Mouse (Mus musculus) B cell, adult 2 months (primary cell): ENCODE data around the gene Tpra1.
A peak's percentile ranks its signal among the peaks of the same experiment; 100 is the strongest.

ENCODE experiments used
- DNase-seq, 2 experiments: peaks; one replicate each; pipeline ENCODE4 v3.0.0; 2022

Gene Tpra1

DNA sequence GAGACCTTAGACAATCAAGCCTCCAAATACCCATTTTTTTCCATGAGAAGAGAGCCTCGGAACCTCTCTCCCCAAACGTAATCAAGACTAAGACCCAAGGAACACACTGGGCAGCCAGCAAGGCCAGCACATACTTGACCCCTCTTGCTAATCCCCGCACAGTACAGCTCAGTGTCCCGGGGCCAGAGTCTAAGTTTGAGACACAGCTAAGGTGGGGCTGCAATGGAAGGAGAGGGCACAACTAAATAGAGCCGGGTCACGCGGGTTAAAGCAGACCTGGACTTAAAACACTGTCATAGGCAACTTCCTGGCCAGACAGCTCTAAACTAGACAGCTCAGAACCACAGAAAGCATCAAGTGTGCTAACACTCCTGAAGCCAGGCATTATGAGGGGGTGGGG lies 11.2 kb upstream of the Tpra1 start:
- DNase-seq: no peak

- DNase-seq: peak; percentile 78 to 79
Measured at GRCm38 (mm10) chr6:88893559-88893958, 8.5 kb upstream of the Tpra1 start.

GRCm38 (mm10) chr6:88895943-88896342 lies 6.1 kb upstream of the Tpra1 start:
- DNase-seq: no peak

DNA sequence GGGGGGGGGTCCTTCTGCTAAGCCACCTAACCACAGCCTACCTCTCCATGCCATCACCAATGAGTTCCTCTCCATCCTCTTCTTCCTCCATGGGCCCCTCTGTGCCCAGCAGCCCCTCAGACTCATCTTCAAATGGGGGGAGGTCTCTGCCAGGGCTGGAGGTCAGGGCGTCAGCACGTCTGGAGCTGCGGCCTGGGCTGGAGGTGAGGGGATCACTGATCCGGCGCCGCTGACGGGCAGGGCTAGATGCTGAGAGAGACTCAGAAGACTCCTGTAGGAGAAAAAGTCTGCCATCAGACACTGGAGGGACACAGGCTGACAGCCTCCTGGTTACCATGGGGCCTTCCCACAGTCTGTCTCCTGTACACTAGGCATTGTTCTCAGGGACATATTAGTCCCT lies 4.8 kb upstream of the Tpra1 start:
- DNase-seq: no peak

- DNase-seq: peak; percentile 97 to 98
Measured at GRCm38 (mm10) chr6:88898534-88899048, 3.5 kb upstream of the Tpra1 start, which contains the start of gene Mcm2. Mcm2 (minus strand) TSS chr6:88898780.

DNA sequence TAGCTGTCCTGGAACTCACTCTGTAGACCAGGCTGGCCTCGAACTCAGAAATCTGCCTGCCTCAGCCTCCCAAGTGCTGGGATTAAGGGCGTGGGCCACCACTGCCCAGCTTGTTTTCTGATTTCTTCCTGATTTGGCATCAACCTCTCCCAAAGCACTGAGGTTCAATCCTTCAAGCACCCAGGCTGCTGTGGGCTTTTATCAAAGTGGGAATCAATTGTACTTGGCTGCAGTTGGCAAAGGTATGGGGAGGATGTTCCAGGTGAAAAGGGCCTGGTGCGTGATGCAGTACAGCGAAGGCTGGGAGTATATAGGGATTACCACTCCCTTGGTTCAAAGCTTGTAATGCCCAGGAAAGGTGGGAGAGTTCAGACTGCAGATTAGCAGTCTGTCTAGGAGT lies 3.0 kb upstream of the Tpra1 start:
- no peak for DNase-seq

DNA sequence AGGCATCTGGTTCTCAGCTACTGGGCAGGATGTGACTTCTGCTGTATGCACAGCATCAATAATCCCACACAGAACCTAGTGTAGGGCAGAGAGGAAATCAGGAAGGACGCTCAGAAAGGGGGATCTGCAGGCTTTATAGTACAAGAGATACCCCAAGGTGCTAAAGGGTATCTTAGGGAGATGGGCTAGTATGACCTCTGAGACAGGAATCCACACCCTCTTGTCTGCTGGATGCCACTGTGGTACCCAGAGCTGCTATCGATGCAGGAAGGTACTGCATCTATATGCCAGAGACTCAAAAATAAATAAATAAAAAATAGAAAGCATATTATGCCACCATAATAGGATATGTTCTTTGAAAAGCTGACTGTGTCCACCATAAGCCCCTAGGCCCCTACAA lies 2.4 kb upstream of the Tpra1 start:
- no peak for DNase-seq

DNA sequence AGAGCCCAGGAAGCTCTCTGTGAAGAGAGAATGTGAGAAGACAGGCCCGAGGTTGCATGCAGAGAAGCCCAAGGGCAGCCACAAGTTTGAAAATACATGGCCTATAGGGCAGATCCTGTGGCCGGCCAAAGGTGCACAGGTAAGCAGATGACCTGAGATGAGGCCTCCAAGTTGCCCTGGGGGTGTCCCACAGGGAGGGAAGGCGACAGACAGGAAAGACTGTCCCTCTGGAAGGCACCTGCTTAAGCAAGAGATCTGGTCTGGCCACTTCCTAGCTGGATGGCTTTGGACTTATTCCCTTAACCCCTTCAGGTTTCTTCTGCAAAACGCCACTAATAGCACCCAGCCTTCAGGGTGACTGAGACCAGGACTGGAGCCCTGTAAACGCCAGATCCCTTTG lies 580 bp upstream of the Tpra1 start:
- DNase-seq: no peak

- no peak for DNase-seq
Measured at GRCm38 (mm10) chr6:88903708-88904107, 1.7 kb downstream of the Tpra1 start.

DNA sequence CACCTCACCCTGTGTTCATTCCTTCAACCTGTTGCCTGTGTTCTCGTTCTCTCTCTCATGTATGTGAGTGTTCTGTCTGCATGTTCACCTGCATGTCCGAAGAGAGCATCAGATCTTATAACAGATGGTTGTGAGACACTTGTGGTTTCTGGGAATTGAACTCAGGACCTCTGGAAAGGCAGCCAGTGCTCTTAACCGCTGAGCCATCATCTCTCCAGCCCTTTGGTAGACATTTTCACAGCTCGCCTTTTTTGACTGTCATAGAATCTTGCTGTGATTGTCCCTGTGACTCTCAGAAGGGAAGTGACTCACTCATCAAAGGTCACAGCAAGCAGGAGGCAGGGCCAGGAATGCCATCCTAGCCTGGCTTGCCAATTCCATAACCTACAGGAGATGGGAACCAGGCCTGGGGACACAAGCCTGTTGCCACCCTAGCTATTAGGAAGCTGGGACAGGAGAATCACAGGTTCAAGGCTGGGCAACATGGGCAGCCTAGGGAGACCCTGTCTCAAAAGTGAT lies 2.5 kb downstream of the Tpra1 start:
- no peak for DNase-seq

GRCm38 (mm10) chr6:88905042-88905441 lies 3.0 kb downstream of the Tpra1 start:
- DNase-seq: no peak

DNA sequence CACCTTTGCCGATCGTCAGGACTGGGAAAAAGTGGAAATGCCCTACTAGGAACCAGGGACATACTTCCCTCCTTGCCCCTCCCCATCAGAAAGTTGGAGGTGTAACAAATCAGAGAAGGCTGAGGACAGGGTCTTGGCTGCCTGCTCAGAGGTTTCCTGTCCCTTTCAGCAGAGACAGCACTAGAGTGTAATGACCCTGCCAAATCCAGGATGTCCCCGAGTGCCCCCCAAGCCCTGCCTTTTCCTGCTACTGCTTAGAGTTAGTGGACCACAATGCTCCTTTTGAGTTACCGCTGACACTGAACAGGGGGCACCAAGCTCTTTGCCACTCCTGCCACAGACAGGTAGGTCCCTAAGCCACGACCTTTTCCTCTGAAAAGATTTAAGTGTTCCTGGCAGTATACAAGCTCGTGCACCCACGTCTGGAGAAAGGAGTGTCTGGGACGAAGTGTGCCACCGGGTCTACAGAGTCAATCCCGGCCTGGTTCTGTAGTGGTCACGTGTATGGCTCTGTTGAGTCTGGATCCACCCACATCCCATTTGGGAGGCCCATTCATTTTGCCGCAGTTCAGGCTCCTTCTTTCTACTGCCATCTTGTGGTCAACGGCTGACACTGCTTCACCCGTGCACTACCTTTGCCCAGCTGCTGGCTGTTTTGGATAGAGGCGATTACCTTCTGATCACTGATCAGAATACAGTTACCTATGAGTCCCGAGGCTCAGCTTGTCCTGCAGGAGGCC lies 4.5 kb downstream of the Tpra1 start:
- DNase-seq: peak; percentile 58 to 63

GRCm38 (mm10) chr6:88909151-88909550 lies 7.1 kb downstream of the Tpra1 start:
- no peak for DNase-seq

DNA sequence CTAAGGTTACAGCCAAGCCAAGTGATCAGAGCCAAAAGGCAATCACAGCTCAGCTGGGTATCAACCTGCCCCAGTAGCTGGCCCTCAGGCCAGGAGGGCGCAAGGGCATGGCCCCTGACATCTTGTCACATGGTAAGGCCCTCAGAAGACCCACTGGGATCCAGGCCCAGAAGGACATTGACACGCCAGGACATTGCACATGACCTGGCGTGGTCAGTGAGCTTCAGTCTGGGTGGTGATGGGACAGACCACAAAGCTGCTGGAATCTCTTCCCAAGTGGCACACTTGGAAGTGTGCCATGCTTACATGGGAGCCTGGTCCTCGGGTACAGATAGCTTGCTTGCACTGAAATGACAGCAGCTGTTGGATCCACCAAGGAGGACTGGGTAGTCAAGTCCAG lies 11.0 kb downstream of the Tpra1 start:
- DNase-seq: no peak

DNA sequence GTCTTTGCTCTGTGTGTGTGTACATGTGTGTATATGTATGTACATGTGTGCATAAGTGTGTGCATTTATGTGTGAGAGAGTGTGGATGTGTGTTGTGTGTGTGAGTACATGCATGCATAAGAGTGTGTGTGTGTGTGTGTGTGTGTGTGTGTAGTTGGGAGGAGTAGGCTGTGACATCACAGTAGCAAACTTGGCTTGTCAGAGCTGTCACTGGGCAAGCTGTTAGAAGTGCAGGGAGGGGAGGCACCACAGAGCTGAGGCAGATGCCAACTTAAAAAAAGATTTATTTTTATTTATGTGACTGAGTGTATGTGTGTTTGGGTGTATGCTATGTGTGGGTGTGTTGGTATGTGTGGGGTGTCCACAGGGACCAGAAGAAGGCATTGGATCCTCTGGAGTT lies 11.4 kb downstream of the Tpra1 start:
- no peak for DNase-seq

DNA sequence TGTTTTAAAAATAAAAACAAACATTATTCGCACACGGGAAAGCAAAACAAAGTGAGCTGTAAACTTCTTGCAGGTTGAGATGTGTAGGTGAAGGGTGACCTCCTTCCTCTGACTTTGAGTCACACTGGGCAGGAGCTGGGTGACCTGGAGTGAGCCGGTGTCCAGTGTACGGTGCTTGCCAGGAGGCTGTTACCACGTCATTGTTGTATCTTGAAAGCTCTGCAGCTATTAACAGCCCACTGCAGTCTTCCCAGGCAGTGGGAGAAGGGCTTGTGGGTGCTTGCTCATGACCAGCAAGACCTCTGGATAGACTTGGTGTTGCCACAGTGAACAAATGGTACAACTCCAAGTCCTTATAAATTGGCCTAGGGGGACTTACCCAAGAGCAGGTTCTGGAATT lies 12.7 kb downstream of the Tpra1 start:
- DNase-seq: no peak

GRCm38 (mm10) chr6:88915510-88915909 lies 13.5 kb downstream of the Tpra1 start:
- DNase-seq: no peak

GRCm38 (mm10) chr6:88916153-88916552 lies 14.1 kb downstream of the Tpra1 start:
- peak; percentile 55 to 56 for DNase-seq

GRCm38 (mm10) chr6:88918802-88919201 lies 16.8 kb downstream of the Tpra1 start:
- DNase-seq: no peak

GRCm38 (mm10) chr6:88924502-88925275 lies 22.6 kb downstream of the Tpra1 start:
- DNase-seq: no peak

DNA sequence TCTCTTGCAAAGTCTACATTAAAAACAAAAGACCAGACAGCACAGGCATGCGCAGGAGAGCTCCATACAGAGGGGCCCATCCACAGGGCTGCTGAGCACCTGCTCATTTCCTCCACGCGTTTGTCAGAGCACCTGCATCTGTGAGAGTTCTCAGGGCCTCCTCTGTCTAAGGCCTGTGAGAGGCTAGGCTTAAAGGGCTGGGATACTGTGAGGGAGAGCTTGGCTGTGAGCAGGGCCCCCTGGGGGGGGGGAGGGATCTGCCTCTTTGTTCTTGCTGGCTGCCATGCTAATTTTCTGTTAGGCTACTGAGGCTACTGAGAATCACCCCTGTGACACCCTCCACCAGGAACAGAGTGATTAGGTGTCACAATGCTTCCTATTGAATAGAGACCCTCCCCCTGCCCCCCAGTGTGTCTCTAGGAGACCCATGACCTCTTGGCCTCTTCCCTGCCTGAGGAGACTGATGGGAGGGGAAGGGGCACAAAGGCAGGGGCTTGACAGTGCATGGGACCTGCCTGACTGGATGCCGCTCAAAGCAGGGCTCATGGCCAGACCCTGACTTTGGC lies 23.7 kb downstream of the Tpra1 start:
- DNase-seq: no peak

DNA sequence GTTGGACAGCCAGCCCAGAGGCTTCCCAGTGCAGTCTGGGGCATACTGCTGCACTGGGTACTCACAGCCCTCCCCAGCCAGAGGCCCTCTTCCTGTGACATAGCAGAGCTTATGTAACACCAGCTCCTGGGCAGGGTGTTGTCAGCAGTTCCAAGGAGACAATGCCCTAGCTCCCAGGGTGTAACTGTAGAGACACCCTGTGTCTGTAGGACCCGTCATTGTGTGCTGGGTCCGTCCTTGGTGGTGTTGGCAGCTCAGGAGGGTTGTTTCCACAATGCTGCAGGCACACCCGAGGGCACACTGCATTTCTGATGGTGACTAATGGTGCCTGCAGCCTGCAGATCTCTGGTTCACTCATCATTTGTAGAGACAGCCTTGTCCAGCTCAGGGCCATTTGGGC lies 24.8 kb downstream of the Tpra1 start:
- DNase-seq: no peak

DNA sequence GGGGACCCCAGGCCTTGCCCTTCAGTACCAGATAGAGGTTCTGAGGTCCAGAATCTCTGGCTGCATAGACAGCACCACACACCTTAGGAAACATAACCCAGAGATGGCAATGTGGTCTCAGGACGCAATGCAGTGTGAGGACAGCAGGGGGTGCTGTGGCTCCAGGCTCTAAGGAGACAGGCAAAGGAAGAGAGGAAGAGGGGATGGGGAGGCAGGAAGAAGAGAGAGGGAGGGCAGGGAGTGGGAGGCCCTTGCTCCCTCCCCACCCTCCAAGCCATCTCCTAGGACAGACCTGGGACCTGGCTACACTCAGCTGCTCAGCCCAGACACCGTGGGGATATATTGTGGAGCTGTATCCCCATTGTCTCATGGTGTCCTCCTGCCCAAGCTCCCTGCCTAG lies 25.5 kb downstream of the Tpra1 start:
- peak; percentile 76 to 81 for DNase-seq

GRCm38 (mm10) chr6:88928026-88928425 lies 26.0 kb downstream of the Tpra1 start:
- DNase-seq: no peak
